Mouse (Mus musculus) ES-E14 (cell line): ENCODE results near the gene Olfr167. TPM values are rescaled to one million over a fixed set of nuclear protein-coding genes. Genes with fewer than 3 reads are reported as not detected.
"Not testable (repeated sequence)": the region's sequence is repeated elsewhere in the genome, so short reads cannot be mapped to it uniquely, and the experiment has no call there.

ENCODE experiments used
- DNase-seq: peaks from one replicate; pipeline ENCODE4 v3.0.0-alpha.2; 2013; ENCODE audit warnings: low read depth, low spot score
- H3K27ac ChIP-seq: 2 replicates; pipeline ENCODE4 v1.5.1; 2012; ENCODE audit warnings: low read depth, mild to moderate bottlenecking, low read length, moderate library complexity, mixed read lengths; ENCODE audit not compliant: poor library complexity, insufficient read depth, severe bottlenecking
- H3K36me3 ChIP-seq: 2 replicates; pipeline ENCODE4 v1.6.1; 2012; ENCODE audit warnings: mild to moderate bottlenecking, low read length, moderate library complexity, mixed read lengths; ENCODE audit not compliant: control insufficient read depth, poor library complexity, insufficient read depth, severe bottlenecking
- H3K4me1 ChIP-seq, 2 experiments: fragments of 150-350 bp in 1 of 2; sonication (generic) in 1 of 2; 2 replicates each; pipeline ENCODE4 v1.6.1; 2012; ENCODE audit warnings: low read length in 2 of 2, mild to moderate bottlenecking in 1 of 2, mixed read lengths in 1 of 2; ENCODE audit not compliant: control insufficient read depth in 2 of 2, insufficient read depth in 2 of 2, poor library complexity in 1 of 2
- H3K4me3 ChIP-seq, 2 experiments: fragments of 150-350 bp in 1 of 2; sonication (generic) in 1 of 2; 2 replicates each; pipeline ENCODE4 v1.5.1; 2012; ENCODE audit warnings: low read length in 2 of 2, low read depth in 1 of 2, mild to moderate bottlenecking in 1 of 2, mixed read lengths in 1 of 2; ENCODE audit not compliant: insufficient read depth in 1 of 2, poor library complexity in 1 of 2, severe bottlenecking in 1 of 2
- H3K9ac ChIP-seq: 2 replicates; pipeline ENCODE4 v1.6.1; 2012; ENCODE audit warnings: low read depth, mild to moderate bottlenecking, low read length, mixed read lengths; ENCODE audit not compliant: poor library complexity, insufficient read depth, severe bottlenecking
- H3K9me3 ChIP-seq: fragments of 150-350 bp; sonication (generic); 2 replicates; pipeline ENCODE4 v1.6.1; 2012; ENCODE audit warnings: low read depth, mild to moderate bottlenecking, low read length; ENCODE audit not compliant: control insufficient read depth, insufficient read depth
- CHD2 ChIP-seq: IDR thresholded peaks from 2 replicates; pipeline ENCODE4 v1.6.1; 2014; ENCODE audit warnings: mild to moderate bottlenecking, low read depth, low read length, inconsistent platforms
- HCFC1 ChIP-seq: IDR thresholded peaks from 2 replicates; pipeline ENCODE4 v1.6.1; 2012; ENCODE audit warnings: low read length, inconsistent platforms, borderline replicate concordance; ENCODE audit not compliant: insufficient read depth
- MAFK ChIP-seq: IDR thresholded peaks from 2 replicates; pipeline ENCODE4 v1.6.1; 2014; ENCODE audit warnings: mild to moderate bottlenecking, low read depth, low read length, inconsistent platforms; ENCODE audit not compliant: insufficient read depth
- ZC3H11A ChIP-seq: IDR thresholded peaks from 2 replicates; pipeline ENCODE4 v1.6.1; 2012; ENCODE audit warnings: low read depth, mild to moderate bottlenecking, inconsistent platforms, low read length, borderline replicate concordance
- ZNF384 ChIP-seq: IDR thresholded peaks from 2 replicates; pipeline ENCODE4 v1.6.1; 2012; ENCODE audit warnings: low read depth, low read length, inconsistent platforms
- in situ Hi-C, 2 experiments: fragments of 600-800 bp; cut with MboI; formaldehyde crosslinking; loops; one replicate each; pipeline ENCODE4 v1.15.1; 2025; ENCODE audit warnings: low sequenced_read_pairs in 2 of 2, inconsistent platforms in 1 of 2; ENCODE audit not compliant: unreplicated experiment in 2 of 2
- total RNA-seq: library from RNA; depleted of rRNA; stranded (reverse); fragments of 300-350 nt; gene quantifications from 2 replicates; pipeline ENCODE4 v1.2.3, GENCODE M21; 2012; rRNA removed

Gene Olfr167
- not detected in 2 replicates for total RNA-seq

- TF ChIP-seq ZNF384 (no peak), ZC3H11A (no peak), MAFK (no peak), CHD2 (no peak), HCFC1 (no peak)
- in situ Hi-C loops: no loop called here
These were observed at the start of gene Olfr167 for GRCm38 (mm10) chr16:19522166-19522565. Gene Olfr167, minus strand, starts transcription at chr16:19522266.

GRCm38 (mm10) chr16:19571709-19572108, 49.6 kb upstream of the Olfr167 start, which contains the start of gene Olfr169:
Gene Olfr169, minus strand, starts transcription at chr16:19571809.
- H3K36me3 ChIP-seq, in situ Hi-C loops, H3K9ac ChIP-seq, DNase-seq, H3K27ac ChIP-seq, H3K9me3 ChIP-seq, H3K4me1 ChIP-seq, H3K4me3 ChIP-seq: not testable (repeated sequence)

More at GRCm38 (mm10) chr16:19522166-19522565, at the start of gene Olfr167:
- H3K36me3 ChIP-seq: no peaks in the 10 kb centered on the region
- H3K9ac ChIP-seq: no peak within 1 kb of the TSS
- DNase-seq: no peak
- no peak within 1 kb of the TSS for H3K4me3 ChIP-seq
- H3K27ac ChIP-seq: no peak within 1 kb of the TSS
- H3K4me1 ChIP-seq: no peaks in the 10 kb centered on the region
- H3K9me3 ChIP-seq: no peaks in the 10 kb centered on the region

DNA sequence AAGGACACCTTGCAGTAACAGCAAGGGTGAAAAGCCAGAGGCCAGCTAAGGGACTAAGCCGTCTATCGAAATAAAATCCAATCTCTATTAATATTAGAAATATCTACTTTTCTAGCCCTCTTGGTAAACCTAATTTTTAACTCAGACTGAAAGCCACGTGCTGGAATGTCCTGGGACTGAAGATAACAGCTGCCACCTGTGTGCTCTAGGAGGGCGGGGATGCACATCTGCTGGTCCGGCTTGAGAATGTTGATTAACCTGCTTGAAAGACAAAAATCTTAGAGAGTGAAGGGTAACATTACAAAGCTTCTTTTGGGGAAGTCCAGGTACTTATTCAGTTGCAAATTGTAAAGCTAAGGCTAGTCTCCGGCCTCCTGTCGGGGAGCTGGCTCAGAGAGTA, 31.4 kb upstream of the Olfr167 start:
- H3K36me3 ChIP-seq, H3K4me3 ChIP-seq, H3K4me1 ChIP-seq, in situ Hi-C loops, H3K27ac ChIP-seq, H3K9ac ChIP-seq, DNase-seq, H3K9me3 ChIP-seq: not testable (repeated sequence)

- H3K9ac ChIP-seq, H3K4me3 ChIP-seq, H3K9me3 ChIP-seq, H3K27ac ChIP-seq, in situ Hi-C loops, DNase-seq, H3K4me1 ChIP-seq, H3K36me3 ChIP-seq: not testable (repeated sequence)
These were observed 30.2 kb upstream of the Olfr167 start for GRCm38 (mm10) chr16:19552246-19552645.

DNA sequence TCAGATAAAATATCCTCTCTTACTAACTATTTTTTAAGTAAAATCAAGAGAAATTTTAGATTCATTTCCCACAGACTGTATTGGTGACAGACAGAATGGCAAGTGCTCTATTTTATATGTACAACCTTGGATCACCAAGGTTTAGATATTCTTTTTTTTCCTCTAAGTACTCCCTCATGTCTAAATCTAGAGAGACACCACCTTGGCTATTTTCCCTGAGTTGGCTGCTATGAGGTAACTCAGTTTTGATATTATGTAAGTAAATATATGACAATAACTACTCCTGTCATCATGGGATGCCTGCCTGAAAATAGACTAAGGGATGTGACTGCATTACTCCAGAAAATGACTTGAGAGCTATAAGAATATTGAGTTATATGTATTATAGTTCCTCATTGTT, 13.4 kb upstream of the Olfr167 start, which contains the start of gene Olfr168:
Olfr168 (minus strand) TSS at position 101 of the 400 bp plus-strand sequence.
- Histone ChIP-seq H3K36me3 (no peaks in the 10 kb centered on the region), H3K4me1 (no peaks in the 10 kb centered on the region), H3K27ac (no peak within 1 kb of the TSS), H3K9me3 (no peaks in the 10 kb centered on the region), H3K4me3 (no peak within 1 kb of the TSS), H3K9ac (no peak within 1 kb of the TSS)
- TF ChIP-seq MAFK: no peak
- no peak for TF ChIP-seq CHD2
- no peak for TF ChIP-seq ZNF384
- no peak for TF ChIP-seq ZC3H11A
- TF ChIP-seq HCFC1: no peak
- in situ Hi-C loops: no loop called here
- DNase-seq: no peak
